Mouse (Mus musculus) E14TG2a.4 (cell line): ENCODE data around the gene Evi2b.

ENCODE experiments used
- CTCF ChIP-seq: conservative IDR thresholded peaks from 2 replicates; pipeline ENCODE4 v1.5.1; 2014; ENCODE audit warnings: low read length
- NANOG ChIP-seq: IDR thresholded peaks from 2 replicates; pipeline ENCODE4 v1.6.1; 2014; ENCODE audit warnings: borderline replicate concordance, low read length, mixed read lengths

GRCm38 (mm10) chr11:79527739-79528384 lies 4.3 kb upstream of the Evi2b start:
- TF ChIP-seq CTCF (no peak), NANOG (no peak)
